Mouse (Mus musculus) brain, adult 2 months (tissue): ENCODE measurements around the gene Bcar3.
A peak's percentile ranks its signal among the peaks of the same experiment; 100 is the strongest.
"Not testable (repeated sequence)": the region's sequence is repeated elsewhere in the genome, so short reads cannot be mapped to it uniquely, and the experiment has no call there.

Experiments
- DNase-seq: peaks from one replicate; pipeline ENCODE4 v3.0.0; 2011; ENCODE audit warnings: low read depth, low spot score

Bcar3 gene

DNA sequence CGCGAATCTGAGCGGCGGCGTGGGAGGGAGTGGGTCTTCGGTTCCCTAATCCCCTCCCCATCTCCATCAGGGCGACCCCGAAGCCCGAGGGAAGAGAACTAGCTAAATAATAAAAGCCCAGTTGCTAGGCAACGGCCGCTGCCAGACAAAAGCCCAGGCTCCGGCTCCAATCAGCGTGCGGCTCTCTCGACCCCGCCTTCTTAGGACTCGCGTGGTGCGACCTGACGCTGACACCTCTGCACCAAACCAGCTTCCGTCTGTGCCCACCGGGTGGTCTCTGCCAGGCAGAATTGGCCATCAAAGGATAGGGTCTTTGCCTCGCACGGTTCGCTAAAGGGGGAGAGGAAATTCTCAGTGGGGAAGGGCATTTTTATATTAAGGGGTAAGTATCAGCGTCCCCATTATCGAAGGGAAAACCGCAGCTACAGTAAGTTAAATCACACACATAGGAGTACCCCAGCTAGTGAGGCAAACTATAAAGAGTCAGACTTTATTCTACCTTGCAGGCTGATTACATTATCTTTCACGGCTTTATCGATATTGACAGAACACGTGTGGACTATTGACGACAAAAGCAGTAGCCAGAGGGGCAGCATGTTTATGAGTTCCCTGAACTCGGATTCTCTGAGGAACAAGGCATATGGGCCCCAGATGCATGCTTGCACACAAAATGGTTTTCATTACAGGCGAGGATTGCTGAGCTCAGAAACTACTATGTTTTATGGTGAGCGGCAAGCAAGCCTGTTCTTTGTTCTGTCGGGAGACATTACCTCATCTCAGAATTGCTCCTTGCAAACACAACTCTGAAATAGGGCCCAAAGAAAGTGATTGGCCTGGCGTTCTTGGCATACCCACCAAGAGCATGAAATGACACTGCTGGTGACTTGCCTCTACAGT, at the start of gene Bcar3:
Gene Bcar3 (plus strand): TSS at position 183 of the 897 bp plus-strand sequence.
- DNase-seq = peak; percentile 97

DNA sequence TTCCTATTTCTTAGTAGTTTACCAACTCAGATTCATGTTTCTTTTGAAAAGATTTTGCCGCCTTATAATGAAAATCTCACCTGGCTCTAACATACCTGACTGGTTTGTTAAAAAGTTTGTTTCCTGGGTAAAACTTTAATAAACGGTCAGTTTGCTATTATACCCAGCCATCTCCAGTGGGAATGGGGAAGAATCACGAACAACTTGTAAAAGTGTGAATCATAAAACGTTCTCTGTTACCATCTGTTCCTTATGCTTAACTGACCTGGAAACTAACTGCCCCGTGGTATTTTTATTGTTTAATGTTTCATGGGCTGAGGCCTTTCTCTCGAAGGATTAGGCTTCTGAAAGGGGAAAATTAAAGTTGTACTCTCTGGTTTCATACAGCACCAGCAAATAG, 49.2 kb upstream of the Bcar3 start:
- no peak for DNase-seq

- peak; percentile 98 for DNase-seq
Observed at GRCm38 (mm10) chr3:122245215-122245877, 48.6 kb upstream of the Bcar3 start, which contains the start of gene Gclm. Gene Gclm, plus strand, starts transcription at chr3:122245557.

DNA sequence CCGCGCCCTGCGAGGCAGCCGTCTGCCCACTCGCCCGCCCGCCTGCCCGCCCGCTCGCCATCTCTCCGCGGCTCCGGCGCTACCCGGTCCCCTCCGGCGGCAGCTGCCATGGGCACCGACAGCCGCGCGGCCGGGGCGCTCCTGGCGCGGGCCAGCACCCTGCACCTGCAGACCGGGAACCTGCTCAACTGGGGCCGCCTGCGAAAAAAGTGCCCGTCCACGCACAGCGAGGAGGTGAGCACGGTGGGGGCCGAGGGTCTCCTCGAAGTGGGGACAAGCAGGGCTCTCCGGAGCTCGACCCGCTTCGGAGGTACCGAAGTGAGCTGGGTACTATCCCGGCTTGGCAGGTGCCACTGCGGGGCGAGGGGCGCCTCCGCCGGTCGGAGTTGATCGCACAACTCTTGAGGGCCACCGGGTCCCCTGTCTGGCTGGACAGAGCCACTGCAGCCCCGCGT, 48.0 kb upstream of the Bcar3 start:
- peak; percentile 53 for DNase-seq

- no peak for DNase-seq
Observed at GRCm38 (mm10) chr3:122246406-122246805, 47.5 kb upstream of the Bcar3 start.

DNA sequence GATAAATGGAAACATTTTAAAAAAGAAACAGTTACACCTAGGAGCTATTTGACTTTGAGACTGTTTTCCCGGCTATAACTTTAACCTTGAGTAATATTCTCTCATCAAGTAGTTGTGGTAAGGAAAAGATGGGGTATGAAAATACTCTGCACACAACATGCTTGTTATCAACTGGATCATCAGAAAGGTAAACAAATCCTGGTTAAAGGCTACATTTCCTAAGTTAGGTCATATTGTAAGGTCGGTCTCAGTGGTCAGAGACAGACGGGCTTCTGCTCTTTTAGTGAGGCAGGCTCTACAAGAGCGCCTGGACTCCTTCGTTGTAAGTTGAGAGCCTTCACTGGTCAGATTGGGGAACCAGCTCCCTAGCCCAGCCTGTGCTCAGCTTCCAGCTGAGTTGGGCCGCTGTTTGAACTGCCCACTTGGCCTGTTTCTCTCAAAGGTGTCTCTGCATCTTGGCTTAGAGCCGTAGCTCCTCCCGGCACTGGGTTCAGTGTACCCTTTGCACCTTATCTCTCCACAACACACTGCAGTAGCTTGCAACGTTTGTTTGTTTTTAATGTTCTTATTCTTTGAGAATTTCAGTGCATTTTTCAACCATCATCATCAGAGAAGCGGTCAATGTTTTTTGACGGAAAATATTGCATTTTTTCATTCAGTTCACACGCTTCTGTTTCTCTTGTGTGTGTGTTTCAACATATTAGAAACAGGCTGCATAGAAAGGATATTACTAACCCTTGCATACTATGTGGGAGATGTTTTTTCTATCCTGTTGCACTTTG, 46.8 kb upstream of the Bcar3 start:
- peak; percentile 65 for DNase-seq

DNA sequence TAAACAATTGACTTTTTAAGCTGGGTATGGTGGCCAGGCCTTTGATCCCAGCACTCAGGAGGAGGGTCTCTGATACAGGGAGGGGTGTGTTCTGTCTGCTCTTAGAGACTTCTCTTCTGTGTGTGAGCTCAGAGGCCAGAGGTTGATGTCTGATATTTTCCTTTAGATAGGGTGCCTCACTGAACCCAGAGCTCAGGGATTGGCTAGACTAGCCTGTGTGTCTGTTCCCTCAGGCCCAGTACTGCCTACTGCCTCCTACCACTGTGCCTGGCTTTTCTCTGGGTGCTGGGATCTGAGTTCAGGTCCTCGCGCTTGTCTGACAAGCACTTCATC, 46.2 kb upstream of the Bcar3 start:
- no peak for DNase-seq

- peak; percentile 22 for DNase-seq
Observed at GRCm38 (mm10) chr3:122252466-122253253, 41.3 kb upstream of the Bcar3 start.

DNA sequence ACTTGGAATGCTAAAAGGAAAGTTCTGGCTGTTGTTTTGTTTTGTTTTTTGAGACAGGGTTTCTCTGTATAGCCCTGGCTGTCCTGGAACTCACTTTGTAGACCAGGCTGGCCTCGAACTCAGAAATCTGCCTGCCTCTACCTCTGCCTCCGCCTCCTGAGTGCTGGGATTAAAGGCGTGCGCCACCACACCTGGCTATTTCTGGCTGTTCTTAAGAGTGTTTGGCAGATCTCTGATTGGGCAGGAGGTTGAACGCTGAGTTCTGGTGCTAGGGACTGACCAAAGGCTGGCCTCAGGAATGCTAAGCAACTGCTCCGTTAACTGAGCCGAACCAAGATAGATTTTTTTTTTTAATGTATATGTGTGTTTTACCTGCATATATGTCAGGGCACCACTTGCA, 39.9 kb upstream of the Bcar3 start:
- not testable (repeated sequence) for DNase-seq

DNA sequence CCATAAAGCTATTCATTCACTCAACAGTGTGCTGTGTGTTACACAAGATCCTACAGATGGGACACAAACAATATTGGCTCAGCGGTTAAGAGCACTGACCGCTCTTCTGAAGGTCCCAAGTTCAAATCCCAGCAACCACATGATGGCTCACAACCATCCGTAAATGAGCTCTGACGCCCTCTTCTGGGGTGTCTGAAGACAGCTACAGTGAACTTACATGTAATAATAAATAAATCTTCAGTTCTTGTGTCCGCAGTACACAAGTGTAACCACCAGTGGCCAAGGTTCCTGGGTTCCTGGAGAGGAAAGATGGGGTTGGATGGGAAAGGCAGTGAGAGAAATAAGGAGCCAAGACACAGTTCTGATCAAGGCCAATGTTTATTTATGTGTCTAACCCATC, 23.9 kb upstream of the Bcar3 start:
- no peak for DNase-seq

DNA sequence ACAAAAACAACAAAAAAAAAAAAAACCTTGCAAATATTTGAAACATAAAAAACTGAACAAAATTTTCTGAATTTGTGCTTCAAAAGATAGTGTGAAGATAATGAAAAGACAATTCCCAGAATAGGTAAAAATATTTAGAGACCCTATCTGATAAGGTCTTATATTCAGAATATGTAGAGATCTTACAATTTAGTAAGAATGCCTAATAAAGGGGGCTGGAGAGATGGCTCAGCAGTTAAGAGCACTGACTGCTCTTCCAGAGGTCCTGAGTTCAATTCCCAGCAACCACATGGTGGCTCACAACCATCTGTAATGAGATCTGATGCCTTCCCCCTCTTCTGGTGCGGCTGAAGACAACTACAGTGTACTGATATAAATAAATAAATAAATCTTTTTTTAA, 21.4 kb upstream of the Bcar3 start:
- DNase-seq = not testable (repeated sequence)

DNA sequence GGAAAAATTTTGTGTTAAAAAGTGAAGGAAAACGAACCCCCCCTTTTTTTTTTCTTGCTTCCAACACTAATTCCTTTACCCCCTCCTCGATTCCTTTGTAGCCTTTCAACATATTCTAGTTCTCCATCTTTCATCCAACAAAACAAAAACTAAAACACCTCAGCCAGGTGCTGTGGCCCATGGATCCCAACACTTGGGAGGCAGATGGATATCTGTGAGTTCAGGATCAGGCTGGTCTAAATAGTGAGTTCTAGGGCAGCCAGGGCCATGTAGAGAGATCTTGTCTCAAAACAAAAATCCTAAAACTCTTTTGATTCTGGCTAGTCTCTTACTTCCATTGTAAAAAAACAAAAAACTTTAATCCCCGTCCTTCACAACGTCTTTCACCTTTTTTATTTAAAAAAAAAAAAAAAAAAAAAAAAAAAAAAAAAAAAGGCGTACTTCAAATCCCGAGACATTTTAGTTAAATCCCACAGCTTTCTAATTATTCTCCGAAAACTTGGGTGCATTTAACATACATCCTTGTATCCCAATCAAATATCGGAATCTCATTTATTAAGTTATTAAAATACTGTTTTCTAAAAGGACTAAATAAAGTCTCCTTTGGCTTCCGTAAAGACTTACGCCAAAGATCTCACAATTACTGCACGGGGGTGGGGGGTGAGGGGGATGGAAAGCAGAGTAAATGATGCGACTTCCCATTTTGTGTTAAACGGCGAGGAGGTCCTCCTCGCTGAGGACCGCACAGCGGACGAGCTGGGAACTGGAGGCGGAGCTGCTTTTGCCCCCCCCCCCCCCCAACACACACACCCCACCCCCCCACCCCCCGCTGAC, 20.3 kb upstream of the Bcar3 start:
- no peak for DNase-seq

DNA sequence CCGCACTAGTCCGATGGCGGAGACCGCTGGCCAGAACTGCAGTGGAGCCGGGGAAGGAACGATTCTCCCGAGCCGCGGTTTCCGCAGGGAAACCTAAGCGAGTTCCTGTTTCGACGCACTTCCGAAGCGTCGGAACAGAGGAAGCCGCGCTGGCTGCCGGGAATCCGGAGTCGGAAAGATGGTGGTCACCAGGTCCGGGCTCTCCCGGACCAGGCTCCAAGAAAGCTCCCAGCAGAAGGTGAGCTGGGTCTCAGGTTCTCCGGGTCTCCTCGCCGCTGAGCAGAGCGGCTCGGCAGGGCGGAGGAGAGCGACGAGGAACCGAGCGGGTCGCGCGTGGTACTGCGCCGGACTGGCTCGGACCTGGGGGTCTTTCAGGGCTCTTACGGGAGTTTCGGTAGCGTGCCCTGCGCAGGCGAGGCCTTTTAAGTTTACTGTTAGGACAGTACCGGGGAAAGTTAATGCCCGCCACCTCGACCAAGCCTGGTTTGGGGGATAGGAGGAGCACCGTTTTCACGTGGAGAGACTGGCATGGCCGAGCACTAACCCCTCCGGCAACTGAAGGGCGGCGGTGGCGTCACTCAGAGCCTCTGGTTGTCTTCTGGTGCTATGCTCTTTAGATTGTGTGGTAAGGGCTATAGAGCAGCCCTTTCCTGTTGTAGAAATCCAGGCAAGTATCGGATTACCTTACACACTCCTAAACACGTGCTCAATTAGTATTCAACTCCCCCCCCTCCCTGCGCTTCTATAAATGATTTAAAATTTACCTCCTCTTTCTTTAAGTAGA, 19.5 kb upstream of the Bcar3 start, which contains the start of gene Dnttip2:
Gene Dnttip2 (plus strand): TSS at position 148 of the 784 bp plus-strand sequence.
- peak; percentile 99 for DNase-seq

- no peak for DNase-seq
Observed at GRCm38 (mm10) chr3:122275111-122275510, 18.8 kb upstream of the Bcar3 start.

DNA sequence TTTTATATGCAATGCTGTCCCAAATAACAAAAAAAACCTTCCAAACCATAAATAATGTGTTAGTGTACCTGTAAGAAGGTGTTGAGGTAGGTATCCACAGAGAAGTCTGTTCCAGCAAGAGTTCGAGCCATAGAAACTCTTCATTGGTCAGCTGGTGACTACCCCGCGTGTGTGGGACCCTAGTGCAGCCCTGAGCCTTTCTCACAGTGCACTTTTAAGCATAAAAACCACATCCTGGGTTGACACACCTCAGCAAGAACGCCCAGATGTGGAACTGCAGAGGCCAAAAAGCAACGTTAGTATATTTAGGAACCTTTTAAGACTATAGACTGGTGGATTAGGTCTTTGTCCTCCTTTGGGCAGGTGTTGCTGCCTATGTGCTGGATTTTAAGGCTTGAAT, 6.7 kb upstream of the Bcar3 start:
- DNase-seq = no peak

DNA sequence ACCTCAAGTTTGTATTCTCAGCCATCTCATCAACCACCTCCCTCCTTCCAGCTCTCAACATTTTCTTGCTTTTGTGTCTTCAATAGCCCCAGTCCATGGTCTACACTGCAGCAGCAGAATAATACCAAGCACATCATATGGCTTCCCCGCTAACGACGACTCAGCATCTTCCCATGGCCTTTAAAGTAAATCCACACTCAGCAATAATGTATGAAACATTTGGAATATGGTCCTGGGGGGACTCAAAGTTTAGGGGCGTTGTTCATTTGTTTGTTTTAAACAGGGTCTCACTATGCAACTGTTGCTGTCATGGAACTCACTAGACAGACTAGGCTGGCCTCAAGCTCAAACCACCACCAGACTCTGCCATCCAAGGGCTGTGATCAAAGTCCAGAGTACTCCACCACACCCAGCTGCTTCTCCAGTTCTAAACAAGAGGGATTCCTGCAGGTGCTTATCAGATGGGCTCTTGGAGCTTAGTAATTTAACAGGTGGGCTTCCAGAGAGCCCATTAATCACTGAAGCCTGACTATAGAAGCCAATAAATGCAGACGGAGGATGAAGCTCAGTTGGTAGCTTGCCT, 5.2 kb upstream of the Bcar3 start:
- no peak for DNase-seq

DNA sequence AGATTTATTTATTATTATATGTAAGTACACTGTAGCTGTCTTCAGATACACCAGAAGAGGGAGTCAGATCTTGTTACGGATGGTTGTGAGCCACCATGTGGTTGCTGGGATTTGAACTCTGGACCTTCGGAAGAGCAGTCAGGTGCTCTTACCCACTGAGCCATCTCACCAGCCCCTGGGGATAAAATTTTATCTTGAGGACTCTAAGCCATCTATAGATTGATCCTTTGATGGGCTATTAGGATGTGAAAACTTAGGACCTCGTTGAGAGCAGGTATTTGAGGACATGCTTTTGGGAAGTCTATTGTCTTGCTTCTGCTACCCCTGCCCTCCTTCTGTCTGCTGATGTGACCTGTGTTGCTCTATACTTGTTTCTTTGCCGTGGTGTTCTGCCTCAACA, 4.6 kb upstream of the Bcar3 start:
- not testable (repeated sequence) for DNase-seq

DNA sequence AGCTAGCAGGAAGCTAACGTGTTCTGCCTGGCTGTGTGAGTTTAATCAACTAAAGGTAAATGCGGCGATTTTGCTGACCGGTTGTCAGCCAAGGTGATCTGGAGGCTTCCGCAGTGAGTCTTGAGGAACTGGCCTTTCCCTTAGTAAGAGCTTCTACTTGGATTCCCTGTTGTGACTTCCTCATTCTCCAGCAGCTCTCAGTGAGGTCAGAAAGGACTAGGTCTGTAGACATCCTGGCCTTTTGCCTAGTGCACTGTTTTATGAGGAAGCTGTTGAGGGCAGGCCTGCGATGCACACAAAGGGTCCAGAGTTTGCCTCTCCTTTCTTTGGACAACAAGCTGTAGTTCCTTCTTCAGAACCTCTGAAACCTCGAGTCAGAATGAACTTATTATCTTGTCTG, 3.2 kb upstream of the Bcar3 start:
- peak; percentile 65 for DNase-seq

GRCm38 (mm10) chr3:122291828-122292227, 2.1 kb upstream of the Bcar3 start:
- no peak for DNase-seq
